28 mouse cellular contexts compared by ENCODE assay signal in the genomic region with DNA sequence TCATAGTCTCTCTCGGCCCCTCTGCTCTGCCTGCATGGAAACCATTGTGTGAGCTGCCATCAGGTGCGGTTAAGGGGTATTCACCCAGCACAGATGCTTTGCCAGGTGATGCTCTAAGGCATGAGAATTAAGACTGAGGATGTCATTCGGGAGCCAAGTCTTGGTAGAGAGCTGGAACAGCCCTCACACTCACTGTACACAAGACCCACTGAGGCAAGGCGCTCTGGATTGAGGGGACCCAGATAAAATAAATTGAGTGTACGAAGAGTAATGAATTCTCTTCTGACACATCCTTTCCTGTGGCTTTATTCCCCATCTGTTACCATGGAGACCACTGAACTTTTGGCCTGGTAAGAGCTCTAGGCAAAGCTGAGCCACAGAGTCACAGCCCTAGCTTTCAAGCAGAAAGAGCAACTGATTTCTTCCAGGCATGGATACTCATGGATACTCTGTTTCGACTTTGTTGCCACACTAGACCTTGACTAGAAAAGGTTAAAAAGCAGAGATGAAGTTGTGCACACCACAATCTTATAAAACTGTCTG. TPM values are rescaled to one million over a fixed set of nuclear protein-coding genes. Genes with fewer than 3 reads are reported as not detected.
A peak's percentile ranks its signal among the peaks of the same experiment; 100 is the strongest.
DNase-seq lines count a peak whose midpoint lies in the region; ATAC-seq and TF ChIP-seq lines count a peak whose summit lies in the region.
"Had no signal": no experiment of that assay in that cellular context is flagged by ENCODE, and none has a peak within 500 bp of the region (broad histone marks: within the 10 kb centered on the region; RNA-seq: fewer than 3 reads in every experiment).

No protein-coding gene starts in this region.

- no peak for TF ChIP-seq CTCF in lung, embryonic 14.5 days (IDR thresholded peaks at IDR 0.05; ENCODE audit: low read depth)
- TF ChIP-seq CTCF in lung, postnatal 0 days (IDR thresholded peaks at IDR 0.05) = no peak

- WGBS in lung, embryonic 14.5 days = 35% methylated on average over 6 of the region's 6 CpGs
- WGBS in lung, postnatal 0 days = 45% methylated on average over 6 of the region's 6 CpGs
- 39% methylated on average over 6 of the region's 6 CpGs for WGBS in neural tube, embryonic 14.5 days
- WGBS in neural tube, embryonic 15.5 days = 38% methylated on average over 6 of the region's 6 CpGs
- WGBS in heart, embryonic 12.5 days = 73% methylated on average over 6 of the region's 6 CpGs
- 48% methylated on average over 6 of the region's 6 CpGs for WGBS in intestine, embryonic 15.5 days

- H3K27me3 ChIP-seq in lung, embryonic 14.5 days (ENCODE audit: insufficient read depth, low read length) = no peaks in the 10 kb centered on the region
- H3K27me3 ChIP-seq in lung, postnatal 0 days (replicated peaks; ENCODE audit: insufficient read depth, low read length) = no peaks in the 10 kb centered on the region
- no peaks in the 10 kb centered on the region for H3K27me3 ChIP-seq in neural tube, embryonic 14.5 days (ENCODE audit: control insufficient read depth, insufficient read depth, low read length)
- H3K27me3 ChIP-seq in neural tube, embryonic 15.5 days (replicated peaks) = no peaks in the 10 kb centered on the region
- no peaks in the 10 kb centered on the region for H3K27me3 ChIP-seq in heart, embryonic 12.5 days (replicated peaks)
- H3K27me3 ChIP-seq in intestine, embryonic 15.5 days (replicated peaks) = no peaks in the 10 kb centered on the region
- H3K27me3 ChIP-seq: heart, embryonic 13.5 days; kidney, embryonic 15.5 days; limb, embryonic 13.5 days; liver, embryonic 12.5 days had no signal

- H3K36me3 ChIP-seq in lung, embryonic 14.5 days (ENCODE audit: insufficient read depth) = peaks cover 31% of the 10 kb centered on the region
- no peaks in the 10 kb centered on the region for H3K36me3 ChIP-seq in lung, postnatal 0 days (ENCODE audit: insufficient read depth, low read length)
- H3K36me3 ChIP-seq in neural tube, embryonic 14.5 days (ENCODE audit: control insufficient read depth, insufficient read depth, low read length) = peaks cover 6% of the 10 kb centered on the region
- peaks cover 11% of the 10 kb centered on the region; the same call in 1 of the 2 replicates for H3K36me3 ChIP-seq in neural tube, embryonic 15.5 days
- peaks cover 34% of the 10 kb centered on the region for H3K36me3 ChIP-seq in heart, embryonic 12.5 days
- H3K36me3 ChIP-seq in intestine, embryonic 15.5 days = peaks cover 11% of the 10 kb centered on the region; the same call in 1 of the 2 replicates

- H3K9me3 ChIP-seq in lung, embryonic 14.5 days (ENCODE audit: low read depth, low read length) = no peaks in the 10 kb centered on the region
- H3K9me3 ChIP-seq in lung, postnatal 0 days (ENCODE audit: low read length) = no peaks in the 10 kb centered on the region
- no peaks in the 10 kb centered on the region for H3K9me3 ChIP-seq in neural tube, embryonic 14.5 days (ENCODE audit: control insufficient read depth, low read length)
- H3K9me3 ChIP-seq in neural tube, embryonic 15.5 days (replicated peaks) = no peaks in the 10 kb centered on the region
- H3K9me3 ChIP-seq in heart, embryonic 12.5 days (replicated peaks) = no peaks in the 10 kb centered on the region
- no peaks in the 10 kb centered on the region for H3K9me3 ChIP-seq in intestine, embryonic 15.5 days
- H3K9me3 ChIP-seq: embryonic facial prominence, embryonic 10.5 days; heart, embryonic 13.5 days; kidney, embryonic 15.5 days; limb, embryonic 13.5 days; liver, embryonic 12.5 days had no signal

- no peak for TF ChIP-seq EP300 in lung, postnatal 0 days (IDR thresholded peaks at IDR 0.05)

- no peak overlapping the region for H3K9ac ChIP-seq in lung, embryonic 14.5 days
- H3K9ac ChIP-seq in lung, postnatal 0 days (replicated peaks; ENCODE audit: low read depth) = no peak overlapping the region
- H3K9ac ChIP-seq in neural tube, embryonic 14.5 days (replicated peaks; ENCODE audit: low read depth, low read length) = no peak overlapping the region
- H3K9ac ChIP-seq in neural tube, embryonic 15.5 days (replicated peaks) = no peak overlapping the region
- H3K9ac ChIP-seq in heart, embryonic 12.5 days = no peak overlapping the region
- no peak overlapping the region for H3K9ac ChIP-seq in intestine, embryonic 15.5 days
- H3K9ac ChIP-seq: heart, embryonic 13.5 days; kidney, embryonic 15.5 days; limb, embryonic 13.5 days; liver, embryonic 12.5 days had no signal

- DNase-seq in lung, embryonic 14.5 days = peak; percentile 71
- DNase-seq in lung, postnatal 0 days (ENCODE audit: low spot score) = no peak
- peak; percentile 26 for DNase-seq in forelimb bud, embryonic 11.5 days (ENCODE audit: low read depth, low spot score)
- DNase-seq: adrenal gland, adult 2 months; cerebellum, adult 18-20 months; cerebellum, postnatal 14 days; gastrocnemius, postnatal 25 days; heart, adult 18-20 months; heart, postnatal 14 days; kidney, postnatal 4 days; lung, adult 18-20 months; lung, postnatal 4 days; thymus, postnatal 25 days had no signal

- H3K4me2 ChIP-seq in lung, embryonic 14.5 days = no peak overlapping the region
- H3K4me2 ChIP-seq in lung, postnatal 0 days (replicated peaks; ENCODE audit: low read depth, low read length) = no peak overlapping the region
- H3K4me2 ChIP-seq in neural tube, embryonic 14.5 days (ENCODE audit: low read depth, low read length) = no peak overlapping the region
- H3K4me2 ChIP-seq in neural tube, embryonic 15.5 days = no peak overlapping the region
- H3K4me2 ChIP-seq in heart, embryonic 12.5 days = no peak overlapping the region
- H3K4me2 ChIP-seq in intestine, embryonic 15.5 days (replicated peaks) = no peak overlapping the region
- H3K4me2 ChIP-seq: heart, embryonic 13.5 days; kidney, embryonic 15.5 days; limb, embryonic 13.5 days; liver, embryonic 12.5 days had no signal

- no peaks in the 10 kb centered on the region for H3K4me1 ChIP-seq in lung, embryonic 14.5 days (ENCODE audit: insufficient read depth)
- H3K4me1 ChIP-seq in lung, postnatal 0 days (ENCODE audit: insufficient read depth, low read depth, low read length) = no peaks in the 10 kb centered on the region
- no peaks in the 10 kb centered on the region for H3K4me1 ChIP-seq in neural tube, embryonic 14.5 days (ENCODE audit: control insufficient read depth, insufficient read depth, low read length)
- H3K4me1 ChIP-seq in neural tube, embryonic 15.5 days = 0 out of 2 replicates have a peak, but pooled peaks cover 5% of the 10 kb centered on the region
- H3K4me1 ChIP-seq in heart, embryonic 12.5 days (replicated peaks) = no peaks in the 10 kb centered on the region
- H3K4me1 ChIP-seq in intestine, embryonic 15.5 days (replicated peaks) = no peaks in the 10 kb centered on the region
- H3K4me1 ChIP-seq: limb, embryonic 13.5 days; liver, embryonic 12.5 days had no signal

- peak; percentile 63 for ATAC-seq in lung, embryonic 14.5 days (ENCODE audit: insufficient read depth)
- no peak for ATAC-seq in lung, postnatal 0 days
- peak; percentile 14; the same call in 1 of the 2 replicates for ATAC-seq in neural tube, embryonic 14.5 days (ENCODE audit: low read depth)
- no peak for ATAC-seq in neural tube, embryonic 15.5 days (ENCODE audit: low FRiP score)
- ATAC-seq in heart, embryonic 12.5 days (ENCODE audit: insufficient number of reproducible peaks, low FRiP score) = no peak
- ATAC-seq in intestine, embryonic 15.5 days = no peak
- ATAC-seq: forebrain, embryonic 16.5 days; hindbrain, embryonic 16.5 days; intestine, postnatal 0 days; liver, embryonic 12.5 days had no signal

- H3K4me3 ChIP-seq in lung, embryonic 14.5 days (ENCODE audit: low read depth, low read length) = no peak overlapping the region
- H3K4me3 ChIP-seq in lung, postnatal 0 days (ENCODE audit: low read depth, low read length) = no peak overlapping the region
- no peak overlapping the region for H3K4me3 ChIP-seq in neural tube, embryonic 14.5 days (ENCODE audit: low read depth, low read length)
- no peak overlapping the region for H3K4me3 ChIP-seq in neural tube, embryonic 15.5 days (replicated peaks)
- no peak overlapping the region for H3K4me3 ChIP-seq in heart, embryonic 12.5 days
- no peak overlapping the region for H3K4me3 ChIP-seq in intestine, embryonic 15.5 days (replicated peaks)
- H3K4me3 ChIP-seq: embryonic facial prominence, embryonic 10.5 days; heart, embryonic 13.5 days; kidney, embryonic 15.5 days; limb, embryonic 13.5 days; liver, embryonic 12.5 days had no signal

- 0 out of 2 replicates have a peak overlapping the region, but pooled peaks have one; percentile 20 for H3K27ac ChIP-seq in lung, embryonic 14.5 days (ENCODE audit: low read depth)
- H3K27ac ChIP-seq in lung, postnatal 0 days (ENCODE audit: low read length) = no peak overlapping the region
- H3K27ac ChIP-seq in neural tube, embryonic 14.5 days (ENCODE audit: low read depth, low read length) = no peak overlapping the region
- H3K27ac ChIP-seq in neural tube, embryonic 15.5 days (replicated peaks) = no peak overlapping the region
- H3K27ac ChIP-seq in heart, embryonic 12.5 days (ENCODE audit: poor library complexity, severe bottlenecking) = no peak overlapping the region
- H3K27ac ChIP-seq in intestine, embryonic 15.5 days = no peak overlapping the region
- H3K27ac ChIP-seq: embryonic facial prominence, embryonic 10.5 days; heart, embryonic 13.5 days; kidney, embryonic 15.5 days; limb, embryonic 13.5 days; liver, embryonic 12.5 days had no signal

RNA-seq across cellular contexts. Expression of gene 4933415A04Rik, which starts 2.8 kb away (rescaled TPM):
- 6.9 and 7.6 TPM in 2 replicates for polyA plus RNA-seq in lung, embryonic 14.5 days (2014; fragmentation: Nextera tagmentation; extraction: Ambion mirVana)
- 2.9 and 3.9 TPM in 2 replicates for polyA plus RNA-seq in lung, postnatal 0 days (2015; fragmentation: Nextera tagmentation; extraction: Ambion mirVana)
- polyA plus RNA-seq in neural tube, embryonic 14.5 days (2014; fragmentation: Nextera tagmentation; extraction: Ambion mirVana) = 3.8 and 4.4 TPM in 2 replicates
- polyA plus RNA-seq in neural tube, embryonic 15.5 days (2015; fragmentation: Nextera tagmentation; extraction: Ambion mirVana) = 2.7 and 3.5 TPM in 2 replicates
- polyA plus RNA-seq in heart, embryonic 12.5 days (2016; fragmentation: Nextera tagmentation; extraction: Ambion mirVana) = 4.6 and 5.6 TPM in 2 replicates
- polyA plus RNA-seq in intestine, embryonic 15.5 days (2015; fragmentation: Nextera tagmentation; extraction: Ambion mirVana) = 4.4 and 5.4 TPM in 2 replicates

RNA-seq across cellular contexts. Expression of gene Fabp6, which starts 11.7 kb away (rescaled TPM):
- not detected in 2 replicates for polyA plus RNA-seq in lung, embryonic 14.5 days (2014; fragmentation: Nextera tagmentation; extraction: Ambion mirVana)
- polyA plus RNA-seq in lung, postnatal 0 days (2015; fragmentation: Nextera tagmentation; extraction: Ambion mirVana) = 0.47 TPM in 1 of 2 replicates, not detected in the other
- not detected in 2 replicates for polyA plus RNA-seq in neural tube, embryonic 14.5 days (2014; fragmentation: Nextera tagmentation; extraction: Ambion mirVana)
- polyA plus RNA-seq in neural tube, embryonic 15.5 days (2015; fragmentation: Nextera tagmentation; extraction: Ambion mirVana) = not detected in 2 replicates
- polyA plus RNA-seq in heart, embryonic 12.5 days (2016; fragmentation: Nextera tagmentation; extraction: Ambion mirVana) = not detected in 2 replicates
- polyA plus RNA-seq in intestine, embryonic 15.5 days (2015; fragmentation: Nextera tagmentation; extraction: Ambion mirVana) = 1.2 TPM in 2 replicates
- polyA plus RNA-seq: adrenal gland, adult 2 months; C2C12; embryonic facial prominence, embryonic 10.5 days; forebrain, embryonic 16.5 days; heart, embryonic 13.5 days; hindbrain, embryonic 16.5 days; kidney, embryonic 15.5 days; limb, embryonic 13.5 days; liver, embryonic 12.5 days; spleen, adult 2 months; testis, adult 2 months had no signal

Comparison
In these comparisons a context has a peak if more than half of its experiments do, and no peak if none do; other contexts are left out.
1. ATAC-seq: peak in lung, embryonic 14.5 days (single experiment) and neural tube, embryonic 14.5 days (single experiment); none in lung, postnatal 0 days (single experiment), neural tube, embryonic 15.5 days (single experiment), heart, embryonic 12.5 days (single experiment) and intestine, embryonic 15.5 days (single experiment).